Mouse (Mus musculus) heart, embryonic 10.5 days (tissue): ENCODE measurements around the gene Gm45337. TPM values are rescaled to one million over a fixed set of nuclear protein-coding genes. Genes with fewer than 3 reads are reported as not detected.
"Not testable (repeated sequence)": the region's sequence is repeated elsewhere in the genome, so short reads cannot be mapped to it uniquely, and the experiment has no call there.

Experiments used
- DNase-seq: peaks from one replicate; pipeline ENCODE4 v3.0.0-alpha.2; 2017; ENCODE audit warnings: low spot score
- H3K27ac ChIP-seq: fragments of 300-500 bp; sonication (generic); 2 replicates; pipeline ENCODE4 v1.5.1; 2016; ENCODE audit warnings: mild to moderate bottlenecking
- H3K27me3 ChIP-seq: fragments of 300-500 bp; sonication (generic); 2 replicates; pipeline ENCODE4 v1.6.1; 2016; ENCODE audit warnings: mild to moderate bottlenecking; ENCODE audit not compliant: poor library complexity, insufficient read depth, severe bottlenecking
- H3K36me3 ChIP-seq: fragments of 300-500 bp; sonication (generic); 2 replicates; pipeline ENCODE4 v1.6.1; 2016; ENCODE audit warnings: mild to moderate bottlenecking, moderate library complexity
- H3K4me1 ChIP-seq: fragments of 300-500 bp; sonication (generic); 2 replicates; pipeline ENCODE4 v1.6.1; 2016; ENCODE audit warnings: mild to moderate bottlenecking
- H3K4me3 ChIP-seq: fragments of 300-500 bp; sonication (generic); 2 replicates; pipeline ENCODE4 v1.5.1; 2016; ENCODE audit warnings: mild to moderate bottlenecking, moderate library complexity
- H3K9me3 ChIP-seq: fragments of 300-500 bp; sonication (generic); 2 replicates; pipeline ENCODE4 v1.6.1; 2016; ENCODE audit warnings: mild to moderate bottlenecking, moderate library complexity
- WGBS: fragments of 180-500 bp; shearing (Covaris S2); methylation state at CpG from one replicate; pipeline ENCODE4 v1.1.7; 2016; 5-methylcytosine and 5-hydroxymethylcytosine counted together
- polyA plus RNA-seq: library from polyadenylated mRNA; unstranded; fragments of >200 nt; fragmentation: Nextera tagmentation; extraction: Ambion mirVana; gene quantifications from 2 replicates; pipeline ENCODE4 v1.2.1, GENCODE M21; 2016

The Gm45337 gene
- polyA plus RNA-seq: not detected in 2 replicates

DNA sequence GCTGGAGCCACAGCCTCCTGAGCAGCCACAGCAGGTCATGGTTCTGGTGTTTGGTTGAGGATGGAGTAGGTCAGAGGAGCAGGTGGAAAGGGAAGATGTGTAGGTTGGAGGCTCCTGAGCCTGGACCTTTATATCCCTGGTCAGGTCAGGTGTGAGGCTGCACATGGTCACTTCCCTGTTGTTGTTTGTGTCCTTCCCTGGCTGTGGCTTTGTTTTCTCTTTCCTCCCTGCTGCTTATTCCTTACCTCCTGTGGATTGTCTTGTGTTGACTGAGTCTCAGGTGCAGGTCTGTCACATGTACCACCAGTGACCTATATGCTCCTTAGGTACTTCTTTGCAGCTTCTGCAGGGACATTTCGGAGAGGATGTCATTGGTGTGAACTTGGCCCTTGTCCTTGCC, at the start of gene Gm45337:
TSS of gene Gm45337 (minus strand) at position 101 of the 400 bp plus-strand sequence.
- 68% methylated on average over 1 of the region's 1 CpGs for WGBS
- DNase-seq: no peak
- H3K36me3 ChIP-seq: no peaks in the 10 kb centered on the region
- peaks cover 17% of the 10 kb centered on the region for H3K27me3 ChIP-seq
- H3K27ac ChIP-seq: no peak within 1 kb of the TSS
- H3K4me1 ChIP-seq: 0 out of 2 replicates have a peak, but pooled peaks cover 5% of the 10 kb centered on the region
- H3K9me3 ChIP-seq: no peaks in the 10 kb centered on the region
- H3K4me3 ChIP-seq: no peak within 1 kb of the TSS

DNA sequence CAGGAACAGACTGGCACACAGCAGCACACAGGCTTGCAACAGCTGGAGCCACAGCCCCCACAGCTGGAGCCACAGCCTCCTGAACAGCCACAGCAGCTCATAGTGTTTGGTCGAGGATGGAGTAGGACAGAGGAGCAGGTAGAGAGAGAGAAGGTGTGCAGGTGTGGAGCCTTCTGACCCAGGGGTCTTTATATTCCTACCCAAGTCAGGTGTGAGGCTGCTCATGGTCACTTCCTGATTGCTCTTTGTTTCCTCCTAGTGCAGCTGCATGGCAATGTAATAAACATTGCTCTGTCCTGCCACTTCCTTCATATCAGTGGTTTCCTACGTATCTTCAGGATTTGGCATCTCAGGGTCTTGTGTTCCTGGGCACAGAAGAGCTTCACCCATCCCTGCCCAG, 45.9 kb upstream of the Gm45337 start, which contains the start of gene Gm10153:
TSS of gene Gm10153 (minus strand) at position 101 of the 400 bp plus-strand sequence.
- 36% methylated on average over 2 of the region's 2 CpGs for WGBS
- Histone ChIP-seq H3K9me3 (no peaks in the 10 kb centered on the region), H3K27me3 (peaks cover 14% of the 10 kb centered on the region), H3K4me3 (no peak within 1 kb of the TSS), H3K27ac (no peak within 1 kb of the TSS), H3K36me3 (no peaks in the 10 kb centered on the region), H3K4me1 (no peaks in the 10 kb centered on the region)
- no peak for DNase-seq

DNA sequence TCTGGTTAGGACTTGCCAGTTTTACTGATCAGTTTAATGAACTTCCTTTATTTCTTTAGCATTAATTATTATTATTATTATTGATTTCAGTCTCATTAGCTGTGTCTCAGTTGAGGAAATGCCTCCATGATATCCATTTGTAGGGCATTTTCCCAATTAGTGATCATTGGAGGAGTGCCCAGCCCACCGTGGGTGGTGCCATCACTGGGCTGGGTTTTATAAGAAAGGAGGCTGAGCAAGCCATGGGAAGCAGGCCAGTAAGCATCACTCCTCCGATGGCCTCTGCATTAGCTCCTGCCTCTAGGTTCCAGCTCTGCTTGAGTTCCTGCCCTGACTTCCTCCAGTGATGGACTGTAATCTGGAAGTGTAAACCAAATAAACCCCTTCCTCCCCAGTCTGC, 43.7 kb upstream of the Gm45337 start:
- Histone ChIP-seq H3K9me3 (no peaks in the 10 kb centered on the region), H3K4me1 (no peaks in the 10 kb centered on the region), H3K4me3 (no peak overlapping the region), H3K27ac (no peak overlapping the region), H3K36me3 (no peaks in the 10 kb centered on the region), H3K27me3 (peaks cover 14% of the 10 kb centered on the region)
- no peak for DNase-seq
- WGBS: 59% methylated on average over 2 of the region's 2 CpGs

DNA sequence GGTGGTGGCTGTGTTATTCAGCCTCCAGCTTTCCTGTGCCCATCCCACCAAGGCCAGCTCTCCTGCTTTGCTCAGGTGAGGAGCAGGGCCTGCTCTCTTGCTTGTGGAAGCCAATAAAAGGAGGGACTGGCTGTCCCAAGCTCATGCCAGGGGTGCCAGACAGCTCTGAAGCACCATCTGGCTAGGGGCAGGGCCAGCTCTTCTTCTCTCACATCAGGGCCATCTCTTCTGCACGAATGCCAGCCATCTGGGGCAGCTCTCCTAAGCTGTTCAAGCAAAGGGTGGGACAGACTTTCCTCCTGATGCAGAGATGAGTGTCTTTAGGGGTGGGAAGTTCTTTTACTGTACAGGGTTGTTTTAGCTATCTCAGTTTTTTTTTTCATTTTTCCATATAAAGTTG, 36.6 kb upstream of the Gm45337 start:
- WGBS: 5% methylated on average over 1 of the region's 1 CpGs
- Histone ChIP-seq H3K9me3 (no peaks in the 10 kb centered on the region), H3K36me3 (no peaks in the 10 kb centered on the region), H3K27me3 (0 out of 2 replicates have a peak, but pooled peaks cover 5% of the 10 kb centered on the region), H3K4me1 (no peaks in the 10 kb centered on the region), H3K4me3 (no peak overlapping the region), H3K27ac (no peak overlapping the region)
- DNase-seq: no peak

DNA sequence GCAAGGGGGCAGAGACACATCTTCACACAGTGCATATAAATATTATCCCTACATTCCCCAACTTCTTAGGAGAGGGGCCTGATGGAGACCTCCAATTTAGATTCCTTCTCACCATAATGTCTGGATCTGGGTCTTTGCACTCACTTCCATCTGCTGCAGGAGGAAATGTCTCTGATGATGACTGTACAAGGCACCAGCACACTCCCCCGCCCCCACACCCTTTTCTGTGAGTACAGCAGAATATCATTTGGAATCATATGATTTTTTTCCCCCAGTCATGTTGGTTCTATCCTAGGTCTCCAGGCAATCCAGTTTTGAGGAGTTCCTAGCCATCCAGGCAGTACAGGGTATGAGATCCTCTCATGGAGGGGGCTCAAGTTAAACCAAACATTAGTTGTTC, 34.3 kb upstream of the Gm45337 start:
- Histone ChIP-seq H3K27ac (no peak overlapping the region), H3K36me3 (no peaks in the 10 kb centered on the region), H3K4me3 (no peak overlapping the region), H3K27me3 (peaks cover 10% of the 10 kb centered on the region; the same call in 1 of the 2 replicates), H3K4me1 (no peaks in the 10 kb centered on the region), H3K9me3 (no peaks in the 10 kb centered on the region)
- WGBS: 80% methylated on average over 1 of the region's 1 CpGs
- DNase-seq: no peak

DNA sequence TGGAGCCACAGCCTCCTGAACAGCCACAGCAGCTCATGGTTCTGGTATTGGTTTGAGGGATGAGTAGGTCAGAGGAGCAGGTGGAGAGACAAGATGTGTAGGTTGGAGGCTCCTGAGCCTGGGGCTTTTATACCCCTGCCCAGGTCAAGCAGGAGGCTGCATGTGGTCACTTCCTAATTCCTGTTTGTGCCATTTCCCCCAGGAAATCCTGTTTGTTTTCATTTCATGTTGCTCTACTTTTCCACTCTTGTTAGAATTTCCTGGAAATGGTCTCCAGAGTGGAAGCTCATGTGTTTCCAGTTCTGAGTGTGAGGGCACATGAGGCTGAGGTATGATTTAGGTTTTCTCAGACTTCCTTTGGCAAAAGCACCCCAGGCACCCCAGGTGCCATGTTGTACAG, 31.5 kb upstream of the Gm45337 start, which contains the start of gene Krtap5-2:
TSS of gene Krtap5-2 (minus strand) at position 101 of the 400 bp plus-strand sequence.
- DNase-seq, H3K36me3 ChIP-seq, H3K27ac ChIP-seq, H3K27me3 ChIP-seq, H3K9me3 ChIP-seq, H3K4me3 ChIP-seq, H3K4me1 ChIP-seq: not testable (repeated sequence)

DNA sequence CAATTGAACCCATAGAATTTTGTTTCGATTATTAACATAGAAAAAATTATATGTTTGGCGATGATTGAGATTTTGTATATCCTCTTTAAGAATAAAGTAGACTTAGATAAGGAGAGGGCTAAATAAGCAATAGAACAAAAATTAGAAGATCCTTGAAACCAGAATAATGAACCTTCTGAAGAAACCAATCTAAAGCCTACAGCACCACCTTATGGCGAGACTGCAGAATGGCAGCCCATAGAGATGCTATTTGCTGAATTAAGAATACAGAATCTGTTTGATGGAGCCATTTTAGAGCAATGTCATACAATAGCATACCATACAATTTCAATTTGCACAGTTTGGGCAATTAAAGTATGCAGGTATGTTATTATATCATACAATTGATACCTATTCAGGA, 25.4 kb upstream of the Gm45337 start:
- H3K9me3 ChIP-seq: no peaks in the 10 kb centered on the region
- no peak overlapping the region for H3K4me3 ChIP-seq
- no peak for DNase-seq
- 38% methylated on average over 3 of the region's 3 CpGs for WGBS
- H3K27me3 ChIP-seq: peaks cover 3% of the 10 kb centered on the region; the same call in 1 of the 2 replicates
- no peaks in the 10 kb centered on the region for H3K36me3 ChIP-seq
- no peaks in the 10 kb centered on the region for H3K4me1 ChIP-seq
- no peak overlapping the region for H3K27ac ChIP-seq

DNA sequence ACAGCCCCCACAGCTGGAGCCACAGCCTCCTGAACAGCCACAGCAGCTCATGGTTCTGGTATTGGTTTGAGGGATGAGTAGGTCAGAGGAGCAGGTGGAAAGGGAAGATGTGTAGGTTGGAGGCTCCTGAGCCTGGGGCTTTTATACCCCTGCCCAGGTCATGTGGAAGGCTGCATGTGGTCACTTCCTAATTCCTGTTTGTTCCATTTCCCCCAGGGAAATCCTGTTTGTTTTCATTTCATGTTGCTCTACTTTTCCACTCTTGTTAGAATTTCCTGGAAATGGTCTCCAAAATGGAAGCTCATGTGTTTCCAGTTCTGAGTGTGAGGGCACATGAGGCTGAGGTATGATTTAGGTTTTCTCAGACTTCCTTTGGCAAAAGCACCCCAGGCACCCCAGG, 21.2 kb upstream of the Gm45337 start, which contains the start of gene Gm4553:
TSS of gene Gm4553 (minus strand) at position 101 of the 400 bp plus-strand sequence.
- not testable (repeated sequence) for H3K4me1 ChIP-seq, H3K9me3 ChIP-seq, H3K36me3 ChIP-seq, H3K4me3 ChIP-seq, H3K27me3 ChIP-seq, DNase-seq, H3K27ac ChIP-seq

DNA sequence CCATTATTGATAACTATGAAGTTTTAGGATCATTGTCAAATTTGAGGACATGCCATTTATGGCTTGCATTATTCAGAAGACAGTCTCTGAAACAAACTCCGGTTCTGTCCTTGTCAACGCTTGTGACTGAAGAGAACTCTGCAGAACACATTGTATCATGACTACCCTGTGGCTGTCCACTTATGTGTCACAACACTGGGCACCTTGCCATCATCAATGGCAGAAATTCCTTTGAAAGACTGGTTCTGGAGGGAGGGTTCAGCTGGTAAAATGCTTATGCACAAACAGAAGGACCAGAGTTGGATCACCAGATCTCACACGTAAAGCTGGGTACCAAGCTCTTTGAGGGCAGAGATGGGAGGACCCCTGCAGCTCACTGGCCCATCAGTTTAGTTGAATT, 15.0 kb upstream of the Gm45337 start:
- Histone ChIP-seq H3K4me1 (no peaks in the 10 kb centered on the region), H3K9me3 (no peaks in the 10 kb centered on the region), H3K27me3 (no peaks in the 10 kb centered on the region; the same call in 1 of the 2 replicates), H3K36me3 (no peaks in the 10 kb centered on the region), H3K27ac (no peak overlapping the region), H3K4me3 (no peak overlapping the region)
- 91% methylated on average over 3 of the region's 3 CpGs for WGBS
- no peak for DNase-seq

DNA sequence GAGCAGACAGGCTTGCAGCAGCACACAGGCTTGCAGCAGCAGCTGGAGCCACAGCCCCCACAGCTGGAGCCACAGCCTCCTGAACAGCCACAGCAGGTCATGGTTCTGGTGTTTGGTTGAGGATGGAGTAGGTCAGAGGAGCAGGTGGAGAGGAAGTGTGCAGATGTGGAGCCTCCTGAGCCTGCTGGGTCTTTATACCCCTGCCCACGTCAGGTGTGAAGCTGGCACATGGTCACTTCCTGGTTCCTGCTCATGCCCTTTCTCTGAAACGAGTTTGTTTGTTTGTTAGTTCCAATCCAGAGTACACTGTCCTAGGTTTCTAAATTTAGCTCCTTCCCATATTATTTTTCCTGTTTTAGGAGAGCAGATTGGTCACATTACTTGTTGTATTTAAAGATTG, 12.6 kb upstream of the Gm45337 start, which contains the start of gene Gm29735:
TSS of gene Gm29735 (minus strand) at position 101 of the 400 bp plus-strand sequence.
- H3K27ac ChIP-seq, H3K27me3 ChIP-seq, H3K36me3 ChIP-seq, H3K4me1 ChIP-seq, H3K4me3 ChIP-seq, H3K9me3 ChIP-seq: not testable (repeated sequence)
- WGBS: 39% methylated on average over 2 of the region's 2 CpGs
- peak; percentile 16 for DNase-seq

DNA sequence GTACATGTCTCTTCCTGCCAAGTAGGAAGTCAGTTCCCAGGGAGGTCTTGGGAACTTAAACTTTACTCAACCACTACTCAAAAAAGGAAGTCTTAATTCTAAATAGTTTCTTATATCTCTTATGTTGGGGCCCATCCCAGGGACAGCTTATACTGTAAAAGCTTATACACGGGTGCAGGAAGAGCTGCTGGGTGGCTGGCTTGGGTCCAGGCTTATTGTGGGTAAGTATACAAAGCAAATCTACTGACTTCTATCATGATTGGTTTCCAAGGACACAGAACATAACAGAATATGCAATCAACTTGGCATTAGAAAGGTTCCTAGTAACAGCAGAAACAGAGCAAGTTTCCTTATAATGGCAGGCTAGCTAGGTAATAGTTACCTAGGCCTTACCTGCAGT, 10.9 kb upstream of the Gm45337 start:
- H3K27me3 ChIP-seq: no peaks in the 10 kb centered on the region
- no peak overlapping the region for H3K4me3 ChIP-seq
- H3K4me1 ChIP-seq: no peaks in the 10 kb centered on the region
- no peaks in the 10 kb centered on the region for H3K9me3 ChIP-seq
- no peak overlapping the region for H3K27ac ChIP-seq
- DNase-seq: no peak
- WGBS: 80% methylated on average over 1 of the region's 1 CpGs
- no peaks in the 10 kb centered on the region for H3K36me3 ChIP-seq

DNA sequence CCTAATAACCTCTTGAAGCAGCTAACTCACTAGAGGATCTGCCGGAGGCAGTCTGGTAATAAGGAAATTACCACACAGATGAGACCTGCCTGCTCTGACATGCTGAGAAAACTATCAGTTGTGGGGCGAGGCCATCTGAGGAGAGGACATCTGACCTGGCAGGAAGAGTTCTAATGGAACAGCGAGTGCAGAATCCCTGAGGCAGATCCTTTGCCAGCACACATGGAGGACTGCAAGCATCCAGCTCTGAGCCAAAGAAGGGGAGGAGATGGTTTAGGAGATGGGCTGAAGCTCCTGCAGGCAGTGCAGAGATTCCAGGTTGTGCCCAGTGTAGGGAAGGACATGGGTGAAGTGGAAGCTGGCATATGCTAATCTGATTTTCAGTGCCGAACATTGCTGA, 7.8 kb upstream of the Gm45337 start:
- Histone ChIP-seq H3K27ac (no peak overlapping the region), H3K4me3 (no peak overlapping the region), H3K27me3 (no peaks in the 10 kb centered on the region), H3K36me3 (no peaks in the 10 kb centered on the region), H3K4me1 (no peaks in the 10 kb centered on the region), H3K9me3 (no peaks in the 10 kb centered on the region)
- no peak for DNase-seq
- WGBS: 79% methylated on average over 4 of the region's 4 CpGs

DNA sequence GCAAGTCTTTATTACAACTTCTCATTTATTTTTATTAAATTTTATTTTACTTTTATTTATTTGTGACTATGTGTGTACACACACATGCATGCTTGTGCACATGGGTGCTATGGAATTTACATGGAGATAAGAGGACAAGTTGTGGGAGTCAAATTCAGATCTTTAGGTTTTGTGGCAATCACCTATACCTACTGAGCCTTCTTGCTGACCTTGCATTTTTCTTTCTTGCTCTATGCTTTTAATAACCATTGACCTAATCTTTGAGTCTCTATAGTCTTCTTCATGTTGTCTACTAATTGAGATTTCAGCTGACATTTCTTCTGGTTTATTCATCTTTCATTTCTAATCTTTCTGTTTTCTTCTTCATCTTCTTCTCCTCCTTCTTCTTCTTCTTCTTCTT, 4.2 kb upstream of the Gm45337 start:
- DNase-seq: no peak
- no peak overlapping the region for H3K4me3 ChIP-seq
- H3K36me3 ChIP-seq: no peaks in the 10 kb centered on the region
- 0 out of 2 replicates have a peak, but pooled peaks cover 5% of the 10 kb centered on the region for H3K4me1 ChIP-seq
- no peak overlapping the region for H3K27ac ChIP-seq
- no peaks in the 10 kb centered on the region for H3K9me3 ChIP-seq
- H3K27me3 ChIP-seq: peaks cover 15% of the 10 kb centered on the region

DNA sequence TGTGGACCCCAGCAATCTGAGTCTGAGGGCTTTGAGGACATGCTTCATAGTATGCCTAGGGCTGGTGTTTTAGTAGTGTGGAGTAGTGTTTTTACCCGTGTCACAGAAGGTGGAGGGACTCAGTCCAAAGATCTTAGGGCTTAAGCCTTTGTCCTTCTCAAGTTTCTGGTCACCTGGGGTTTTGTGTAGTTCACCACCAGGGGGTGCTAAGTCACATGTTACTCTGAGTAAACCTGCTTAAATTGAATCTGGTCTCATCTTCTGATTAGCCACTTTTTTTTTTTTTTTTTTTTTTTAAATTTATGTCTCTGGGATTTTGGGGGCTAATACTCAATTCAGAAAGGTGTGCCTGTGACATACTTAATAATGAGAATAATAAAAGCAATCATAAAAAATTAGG, 1.6 kb upstream of the Gm45337 start:
- Histone ChIP-seq H3K9me3 (no peaks in the 10 kb centered on the region), H3K36me3 (no peaks in the 10 kb centered on the region), H3K27ac (no peak overlapping the region), H3K4me3 (no peak overlapping the region), H3K4me1 (0 out of 2 replicates have a peak, but pooled peaks cover 5% of the 10 kb centered on the region), H3K27me3 (peaks cover 17% of the 10 kb centered on the region)
- WGBS: 9% methylated on average over 1 of the region's 1 CpGs
- DNase-seq: no peak
